19 mouse cellular contexts compared by ENCODE assay signal in genomic region chr2:172103881-172104655, GRCm38 (mm10).
A peak's percentile ranks its signal among the peaks of the same experiment; 100 is the strongest.
DNase-seq lines count a peak whose midpoint lies in the region; ATAC-seq lines count a peak whose summit lies in the region.
"Had no signal": no experiment of that assay in that cellular context is flagged by ENCODE, and none has a peak within 500 bp of the region (broad histone marks: within the 10 kb centered on the region; RNA-seq: fewer than 3 reads in every experiment).

No protein-coding gene starts in this region.

- 31% methylated on average over 18 of the region's 18 CpGs for WGBS in kidney, embryonic 14.5 days

- H3K4me1 ChIP-seq in kidney, embryonic 14.5 days (ENCODE audit: control insufficient read depth, insufficient read depth, low read length), result peaks cover 8% of the 10 kb centered on the region; the same call in 1 of the 2 replicates
- H3K4me1 ChIP-seq: embryonic facial prominence, embryonic 12.5 days had no signal

- H3K36me3 ChIP-seq in kidney, embryonic 14.5 days (ENCODE audit: control insufficient read depth, insufficient read depth, low read length), result no peaks in the 10 kb centered on the region
- H3K36me3 ChIP-seq: embryonic facial prominence, embryonic 12.5 days; forebrain, embryonic 15.5 days; midbrain, embryonic 12.5 days had no signal

- no peak overlapping the region for H3K4me2 ChIP-seq in kidney, embryonic 14.5 days (replicated peaks; ENCODE audit: low read depth, low read length)
- H3K4me2 ChIP-seq: embryonic facial prominence, embryonic 12.5 days; forebrain, embryonic 15.5 days; liver, embryonic 11.5 days; midbrain, embryonic 12.5 days had no signal

- no peak for ATAC-seq in kidney, embryonic 14.5 days (ENCODE audit: low FRiP score, low TSS enrichment)
- ATAC-seq: forebrain, embryonic 15.5 days; inflammation-experienced regulatory T-cells, adult 6 months had no signal

- no peak overlapping the region for H3K4me3 ChIP-seq in kidney, embryonic 14.5 days (ENCODE audit: low read length)
- H3K4me3 ChIP-seq: embryonic facial prominence, embryonic 12.5 days; forebrain, embryonic 15.5 days; midbrain, embryonic 12.5 days had no signal

- H3K27ac ChIP-seq in kidney, embryonic 14.5 days (ENCODE audit: low read depth, low read length), result no peak overlapping the region
- H3K27ac ChIP-seq: embryonic facial prominence, embryonic 12.5 days; forebrain, embryonic 15.5 days had no signal

- H3K9me3 ChIP-seq in kidney, embryonic 14.5 days (ENCODE audit: control insufficient read depth, low read length), result no peaks in the 10 kb centered on the region
- H3K9me3 ChIP-seq: embryonic facial prominence, embryonic 12.5 days; forebrain, embryonic 15.5 days; midbrain, embryonic 12.5 days had no signal

- H3K9ac ChIP-seq in kidney, embryonic 14.5 days (ENCODE audit: low read depth, low read length), result no peak overlapping the region
- H3K9ac ChIP-seq: embryonic facial prominence, embryonic 12.5 days; forebrain, embryonic 15.5 days; midbrain, embryonic 12.5 days had no signal

- peak; percentile 29 to 48 for DNase-seq in cerebellum, postnatal 14 days
- DNase-seq in cerebellum, adult 18-20 months, result no peak
- peak; percentile 4 for DNase-seq in kidney, adult 11 months
- peak; percentile 21 to 31 for DNase-seq in frontal cortex, postnatal 36 days (ENCODE audit: low spot score in 2 of 2)
- peak; percentile 7 to 28 for DNase-seq in left cerebral cortex, adult 9 months (ENCODE audit: low spot score in 2 of 2)
- no peak for DNase-seq in gastrocnemius, postnatal 4 days (ENCODE audit: low spot score in 2 of 2)
- DNase-seq in MN1 (ENCODE audit: low spot score), result no peak
- DNase-seq: adrenal gland, postnatal 10 days; cerebellum, adult 11-12 months; heart, adult 18-20 months; heart, postnatal 14 days; lung, postnatal 14 days; thymus, postnatal 25 days had no signal

- no peaks in the 10 kb centered on the region for H3K27me3 ChIP-seq in kidney, embryonic 14.5 days (ENCODE audit: control insufficient read depth, insufficient read depth, low read length)
- H3K27me3 ChIP-seq: embryonic facial prominence, embryonic 12.5 days; forebrain, embryonic 15.5 days; midbrain, embryonic 12.5 days had no signal

Comparison
In these comparisons a context has a peak if more than half of its experiments do, and no peak if none do; other contexts are left out.
1. DNase-seq: peak in cerebellum, postnatal 14 days (2 of 2), kidney, adult 11 months (single experiment), frontal cortex, postnatal 36 days (2 of 2) and left cerebral cortex, adult 9 months (2 of 2); none in cerebellum, adult 18-20 months (0 of 2), gastrocnemius, postnatal 4 days (0 of 2) and MN1 (single experiment).